Mouse (Mus musculus): ENCODE data around the gene Spag9. TPM values are rescaled to one million over a fixed set of nuclear protein-coding genes. Genes with fewer than 3 reads are reported as not detected.
"Not testable (repeated sequence)": the region's sequence is repeated elsewhere in the genome, so short reads cannot be mapped to it uniquely, and the experiment has no call there.

Spag9 gene
- total RNA-seq, 2 experiments from 2014 or later: 213 to 215 TPM

DNA sequence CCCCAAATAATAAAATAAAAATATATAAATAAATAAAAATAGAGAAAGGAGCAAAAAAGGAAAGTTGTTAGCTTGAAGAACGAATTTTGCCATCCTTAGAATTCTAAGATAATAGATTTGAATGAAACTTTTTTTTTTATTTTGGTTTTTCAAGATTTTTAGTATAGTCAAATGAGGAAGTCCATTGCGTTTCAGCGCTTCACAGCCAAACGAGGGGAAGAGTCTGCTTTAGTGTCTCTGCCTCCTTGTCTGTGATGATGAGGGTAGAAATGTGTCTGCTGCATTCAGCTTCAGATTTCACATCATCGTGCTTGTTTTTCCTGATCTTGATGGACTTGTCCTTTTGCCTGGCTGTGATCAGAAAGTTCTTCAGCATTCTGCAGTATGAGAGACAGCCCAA, 10.6 kb upstream of the Spag9 start:
- no peak for DNase-seq (ENCODE audit: extremely low spot score in 1 of 2, low spot score in 1 of 2)

DNA sequence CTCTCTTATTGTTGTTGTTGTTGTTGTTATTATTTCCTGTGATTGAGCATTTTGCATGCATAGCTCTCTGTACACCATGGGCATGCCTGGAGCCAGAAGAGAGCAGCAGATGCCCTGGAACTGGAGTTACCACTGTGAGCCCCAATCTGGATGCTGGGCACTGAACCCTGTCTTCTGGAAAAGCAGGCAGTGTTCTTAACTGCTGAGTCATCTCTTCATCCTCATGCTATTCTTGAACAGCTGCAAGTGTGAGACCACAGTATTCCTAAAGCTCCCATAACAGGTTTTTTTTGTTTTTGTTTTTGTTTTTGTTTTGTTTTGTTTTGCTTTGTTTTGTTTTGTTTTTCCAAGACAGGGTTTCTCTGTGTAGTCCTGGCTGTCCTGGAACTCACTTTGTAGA, 9.6 kb upstream of the Spag9 start:
- DNase-seq (ENCODE audit: extremely low spot score in 1 of 2, low spot score in 1 of 2): no peak

DNA sequence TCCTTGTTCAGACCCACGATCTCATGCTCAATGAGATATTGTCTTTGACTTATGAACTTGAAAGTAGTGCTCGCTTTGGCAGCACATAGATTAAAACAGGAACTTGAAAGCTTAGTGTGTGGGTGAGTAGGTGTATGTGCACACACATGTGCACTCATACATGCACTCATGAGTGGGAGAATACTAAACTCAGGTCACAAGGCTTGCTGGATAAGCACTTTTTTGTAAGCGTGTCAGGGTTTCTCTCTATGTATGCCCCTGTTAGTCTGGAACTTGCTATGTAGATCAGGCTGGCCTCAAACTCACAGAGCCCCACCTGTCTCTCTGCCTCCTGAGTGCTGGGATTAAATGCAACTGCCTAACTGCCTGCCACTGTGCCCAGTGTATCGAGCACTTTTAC, 8.9 kb upstream of the Spag9 start:
- DNase-seq (ENCODE audit: extremely low spot score in 1 of 2, low spot score in 1 of 2): no peak

DNA sequence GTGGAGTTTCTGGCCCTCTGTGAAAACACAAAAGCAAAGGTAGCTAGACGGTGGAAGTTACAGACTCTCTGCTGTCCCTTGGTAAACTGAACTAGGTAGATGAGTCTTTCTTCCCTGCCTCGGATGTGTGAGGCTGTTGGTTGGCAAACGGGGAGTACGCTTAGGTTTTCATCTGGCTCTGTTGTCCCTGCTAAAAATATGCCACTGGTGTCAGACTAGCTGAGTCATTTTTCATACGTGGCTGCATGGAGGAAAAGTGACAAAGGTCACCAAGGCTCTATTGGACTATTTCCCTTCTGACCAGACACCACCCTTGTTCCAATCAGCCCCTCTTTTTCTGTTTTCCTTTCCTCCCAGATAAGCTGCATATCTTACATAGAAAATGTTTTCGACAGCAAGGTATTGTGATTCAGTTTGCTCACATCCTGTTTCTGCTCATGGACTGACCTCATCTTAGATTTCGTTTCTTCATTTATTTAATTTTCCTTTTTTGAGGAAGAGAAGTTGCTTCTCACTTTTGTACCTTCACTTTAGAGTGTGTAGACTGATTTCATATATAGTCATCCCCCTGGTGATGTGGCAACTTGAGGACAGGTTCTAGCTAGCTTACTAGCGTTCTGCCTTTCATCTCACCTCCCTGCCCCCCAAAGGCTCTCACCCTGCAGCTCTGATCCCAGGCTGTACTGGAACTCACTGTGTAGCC, 8.1 kb upstream of the Spag9 start:
- no peak for DNase-seq (ENCODE audit: extremely low spot score in 1 of 2, low spot score in 1 of 2)

DNA sequence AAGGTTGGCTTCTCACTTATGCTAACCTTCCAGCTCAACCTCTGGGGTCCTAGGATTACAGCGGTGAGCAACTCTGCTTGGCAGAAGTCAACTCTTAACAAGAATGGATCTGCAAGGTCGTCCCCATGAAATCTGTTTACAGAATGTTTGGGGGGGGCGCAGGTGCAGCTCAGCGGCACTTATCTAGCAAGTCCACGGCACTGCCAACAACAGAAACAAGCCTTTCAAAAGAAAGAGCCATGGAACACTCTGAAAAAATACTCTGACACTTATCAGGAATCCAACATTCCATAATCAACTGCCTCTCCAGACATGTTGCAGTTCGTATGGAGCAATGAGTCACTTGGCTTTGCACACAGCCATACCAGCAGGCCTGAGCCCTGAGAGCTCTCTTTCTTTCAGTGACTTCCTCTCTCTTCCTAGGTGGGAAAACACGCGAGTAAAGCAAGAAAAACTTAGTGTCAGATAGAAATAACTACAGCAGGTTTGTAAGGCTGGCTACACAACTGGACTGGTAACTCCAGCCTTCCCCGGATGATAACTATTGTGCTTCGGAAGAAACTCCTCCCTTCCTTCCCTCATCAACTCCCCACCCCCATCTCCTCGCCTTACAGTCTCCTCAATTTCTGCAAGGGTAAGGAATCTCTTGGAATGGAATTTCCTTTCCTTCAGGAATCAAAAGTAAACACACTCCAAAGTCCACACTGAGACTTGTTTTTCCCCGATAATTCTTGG, 7.4 kb upstream of the Spag9 start:
- no peak for DNase-seq (ENCODE audit: extremely low spot score in 1 of 2, low spot score in 1 of 2)

DNA sequence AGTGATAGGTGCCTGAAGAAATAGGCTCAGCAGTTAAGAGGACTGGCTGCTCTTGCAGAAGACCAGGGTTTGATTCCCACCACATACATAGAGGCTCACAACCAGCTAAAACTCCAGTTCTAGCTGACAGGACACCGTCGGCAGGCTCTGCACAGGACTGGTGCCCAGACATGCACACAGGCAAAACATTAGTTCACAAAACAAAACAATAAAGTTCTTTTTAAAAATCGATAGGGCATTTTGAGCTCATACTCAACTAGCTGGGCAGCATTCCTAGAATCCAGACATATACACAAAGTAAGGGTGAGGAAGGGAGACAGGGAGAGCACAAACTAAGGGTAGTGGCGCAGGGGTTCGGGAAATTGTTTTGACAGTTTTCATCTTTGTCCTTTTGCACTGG, 1.4 kb upstream of the Spag9 start:
- DNase-seq (ENCODE audit: extremely low spot score in 1 of 2, low spot score in 1 of 2): no peak

DNA sequence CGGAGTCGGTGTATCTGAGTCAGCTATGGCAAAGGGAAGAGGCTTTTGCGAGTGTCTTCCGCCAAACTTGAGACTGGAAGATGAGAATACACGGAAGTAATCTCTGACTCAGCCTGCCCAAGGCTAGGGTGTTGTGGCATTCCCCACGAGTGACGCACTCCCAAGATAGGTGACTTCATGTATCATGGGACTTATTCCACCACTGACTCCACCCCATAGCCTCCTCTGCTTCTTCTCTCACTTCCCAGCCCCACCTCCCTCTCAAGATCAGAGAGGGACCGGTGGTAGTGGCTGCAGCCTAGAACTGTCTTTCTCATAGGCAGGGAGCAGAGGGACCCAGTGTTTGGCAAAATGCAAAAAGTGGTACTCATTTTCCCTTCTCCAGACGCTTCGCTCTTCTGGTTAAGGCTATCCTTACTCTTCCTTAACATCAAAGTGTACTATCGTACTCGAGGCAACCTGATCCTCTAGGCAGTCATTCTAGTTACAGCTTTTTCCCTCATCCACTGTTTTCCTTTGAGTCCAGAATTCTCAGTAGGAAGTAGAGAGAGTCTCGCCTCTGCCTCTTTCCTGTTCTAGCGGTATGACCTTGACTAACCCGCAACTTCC, 676 bp upstream of the Spag9 start:
- DNase-seq (ENCODE audit: extremely low spot score in 1 of 2, low spot score in 1 of 2): peak; percentile 27 to 48

DNA sequence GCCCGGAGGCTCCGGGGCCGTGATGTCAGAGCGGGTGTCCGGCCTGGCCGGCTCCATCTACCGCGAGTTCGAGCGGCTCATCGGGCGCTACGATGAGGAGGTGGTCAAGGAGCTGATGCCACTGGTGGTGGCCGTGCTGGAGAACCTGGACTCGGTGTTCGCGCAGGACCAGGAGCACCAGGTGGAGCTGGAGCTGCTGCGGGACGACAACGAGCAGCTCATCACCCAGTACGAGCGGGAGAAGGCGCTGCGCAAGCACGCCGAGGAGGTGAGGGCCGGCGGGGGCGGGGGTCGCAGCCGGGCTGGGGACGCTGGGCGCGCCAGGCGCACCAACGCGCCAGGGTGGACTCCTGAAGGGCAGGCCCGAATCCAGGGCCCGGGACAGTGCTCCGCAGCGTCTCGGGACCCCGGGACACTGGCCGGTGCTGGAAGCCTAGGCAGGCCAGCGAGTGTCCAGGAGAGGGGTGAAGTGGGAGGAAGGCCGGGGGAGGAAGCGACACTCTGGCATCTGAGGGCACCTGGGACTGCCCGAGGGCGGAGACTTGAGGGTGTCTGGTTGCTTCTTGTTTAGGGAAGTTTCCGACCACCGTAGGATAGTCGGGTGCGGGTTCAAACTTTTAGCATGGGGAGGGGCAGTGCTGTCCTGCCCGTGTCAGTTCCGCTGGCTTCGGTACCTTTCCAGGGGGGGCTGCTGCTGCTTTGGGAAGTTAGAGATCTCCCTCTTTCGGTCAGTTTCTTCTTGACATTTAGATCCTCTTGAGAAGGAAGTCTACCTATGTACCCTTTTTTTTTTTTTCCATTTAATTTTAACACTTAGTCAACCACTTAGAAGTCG, 632 bp downstream of the Spag9 start:
- peak; percentile 7 to 44 for DNase-seq (ENCODE audit: extremely low spot score in 1 of 2, low spot score in 1 of 2)

DNA sequence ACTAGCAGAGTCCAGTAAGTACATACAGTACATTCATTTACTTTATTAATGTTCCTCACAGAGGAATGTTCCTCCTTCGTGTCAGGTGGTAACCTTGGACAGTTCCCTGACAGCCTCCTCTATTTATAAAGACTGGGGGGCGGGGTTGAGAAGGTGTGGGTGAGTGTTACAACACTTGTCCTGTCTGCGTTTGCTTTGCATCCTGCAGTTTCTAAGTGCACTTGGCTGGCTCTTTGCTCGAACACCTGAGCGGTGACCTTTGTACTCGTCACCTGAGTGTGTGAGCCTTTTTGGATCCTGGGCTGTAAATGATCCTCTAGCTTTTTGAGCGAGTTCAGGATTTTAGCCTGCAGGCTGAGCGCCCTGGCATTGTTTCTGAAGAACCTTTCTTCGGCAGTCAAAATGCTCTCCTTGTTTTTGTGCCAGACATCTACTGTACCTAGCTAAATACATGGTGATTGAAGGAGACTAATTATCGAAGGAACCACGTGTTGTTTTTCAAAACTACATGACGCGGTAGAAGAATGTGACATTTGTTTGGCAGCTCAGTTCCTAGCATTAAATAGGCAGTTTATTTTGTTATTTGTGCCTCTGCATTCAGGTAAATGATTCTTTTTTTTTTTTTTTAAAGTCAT, 1.4 kb downstream of the Spag9 start:
- no peak for DNase-seq (ENCODE audit: extremely low spot score in 1 of 2, low spot score in 1 of 2)

DNA sequence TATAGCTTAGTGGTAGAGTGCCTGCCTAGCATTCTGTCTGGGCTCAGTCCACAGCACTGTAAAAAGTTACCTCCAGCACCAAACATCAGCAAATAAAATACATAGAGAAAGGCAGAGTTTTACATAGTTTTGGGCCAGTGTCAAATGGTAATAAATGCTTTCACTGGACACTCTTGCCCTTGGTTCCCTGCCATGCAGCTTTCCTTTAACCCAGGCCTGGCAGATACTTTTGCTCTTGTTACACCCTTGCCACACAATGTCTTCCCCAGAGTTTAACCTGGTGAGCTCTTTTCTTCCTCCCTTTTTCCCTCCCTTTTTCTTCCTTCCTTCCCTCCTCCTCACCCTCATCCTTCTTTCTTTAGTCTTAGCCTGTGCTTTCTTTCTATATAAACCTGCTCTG, 3.4 kb downstream of the Spag9 start:
- no peak for DNase-seq (ENCODE audit: extremely low spot score in 1 of 2, low spot score in 1 of 2)

DNA sequence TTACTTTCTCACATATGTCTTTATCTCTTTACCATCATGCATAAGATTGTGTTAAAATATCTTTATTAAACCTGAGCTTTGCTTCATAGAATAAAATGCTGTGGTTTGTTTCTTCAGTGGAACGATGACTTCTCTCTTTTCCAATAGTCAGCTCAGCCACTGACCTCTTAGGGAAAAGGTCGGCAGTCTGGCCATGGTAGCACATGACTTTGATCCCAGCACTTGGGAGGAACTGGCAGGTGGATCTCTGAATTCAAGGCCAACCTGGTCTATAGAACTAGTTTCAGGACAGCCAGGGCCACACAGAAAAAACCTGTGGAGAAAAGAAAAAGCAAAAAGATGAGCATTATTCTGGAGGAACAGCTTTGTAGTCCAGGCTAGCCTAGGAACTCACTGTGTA, 7.5 kb downstream of the Spag9 start:
- DNase-seq (ENCODE audit: extremely low spot score in 1 of 2, low spot score in 1 of 2): no peak

DNA sequence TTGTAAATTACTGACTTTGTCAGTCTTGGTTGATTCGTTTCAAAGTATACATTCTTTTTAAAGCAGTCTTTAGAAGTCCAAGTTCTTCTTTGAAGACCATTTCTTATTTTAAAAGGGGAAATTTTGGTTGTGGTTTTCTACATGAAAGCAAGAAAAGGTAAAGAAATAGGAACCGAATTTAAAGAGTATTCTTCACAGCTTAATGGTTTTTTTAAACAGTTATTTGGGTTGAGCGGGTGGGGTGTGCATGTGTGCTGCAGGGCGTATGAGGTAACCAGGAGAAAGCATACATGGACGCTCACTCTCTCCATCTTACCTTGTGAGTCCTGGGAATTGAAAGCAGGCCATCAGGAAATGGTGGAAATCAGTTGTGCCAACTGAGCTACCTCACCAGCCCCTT, 23.2 kb downstream of the Spag9 start:
- DNase-seq (ENCODE audit: extremely low spot score in 1 of 2, low spot score in 1 of 2): no peak

DNA sequence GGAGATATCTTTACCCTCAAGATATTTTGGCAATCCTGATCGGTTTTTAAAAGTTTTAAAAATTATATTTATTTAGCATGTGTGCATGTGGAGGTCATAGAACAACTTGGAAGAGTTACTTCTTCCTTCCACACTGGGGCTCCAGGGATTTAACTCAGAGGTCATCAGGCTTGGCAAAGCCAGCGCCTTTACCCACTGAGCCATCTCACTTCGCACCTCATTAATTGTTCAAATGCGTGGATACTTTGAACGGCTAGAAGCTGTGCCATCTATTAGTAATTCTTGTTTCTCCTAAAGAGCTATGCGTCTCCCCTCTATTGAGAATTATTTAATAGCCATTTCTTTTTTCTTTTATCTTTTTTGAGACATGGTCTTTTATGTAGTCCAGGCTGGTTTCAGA, 24.5 kb downstream of the Spag9 start:
- no peak for DNase-seq (ENCODE audit: extremely low spot score in 1 of 2, low spot score in 1 of 2)

DNA sequence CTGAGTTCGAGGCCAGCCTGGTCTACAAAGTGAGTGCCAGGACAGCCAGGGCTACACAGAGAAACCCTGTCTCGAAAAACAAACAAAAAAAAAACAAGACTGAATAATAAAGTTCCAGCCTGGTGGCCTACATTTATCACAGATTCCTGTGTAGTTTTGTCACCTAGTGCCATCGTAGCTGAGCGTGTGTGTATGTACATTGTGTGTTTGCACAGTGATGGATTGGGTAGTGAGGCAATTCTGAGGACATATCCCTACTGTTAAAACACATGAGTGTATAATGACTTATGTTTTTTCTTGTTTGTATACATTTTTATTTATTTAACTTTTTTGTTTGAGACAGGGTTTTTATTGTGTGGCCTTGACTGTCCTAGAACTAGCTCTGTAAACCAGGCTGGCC, 30.4 kb downstream of the Spag9 start:
- no peak for DNase-seq (ENCODE audit: extremely low spot score in 1 of 2, low spot score in 1 of 2)

DNA sequence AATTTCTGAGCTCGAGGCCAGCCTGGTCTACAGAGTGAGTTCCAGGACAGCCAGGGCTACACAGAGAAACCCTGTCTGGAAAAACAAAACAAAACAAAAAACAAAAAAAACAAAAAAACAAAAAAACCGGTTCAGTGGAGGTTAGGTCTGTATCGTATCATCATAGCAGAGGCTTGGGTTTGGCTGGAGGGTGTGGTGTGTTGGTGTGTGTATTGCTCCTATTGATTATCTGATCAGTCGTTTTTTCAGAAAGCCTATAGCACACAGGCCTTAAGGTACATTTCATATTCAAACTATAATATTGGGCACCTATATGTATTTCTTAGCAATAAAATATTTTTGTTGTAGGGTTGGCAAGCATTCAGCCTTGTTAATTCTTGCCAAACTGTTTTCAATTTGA, 36.2 kb downstream of the Spag9 start:
- DNase-seq (ENCODE audit: extremely low spot score in 1 of 2, low spot score in 1 of 2): no peak

DNA sequence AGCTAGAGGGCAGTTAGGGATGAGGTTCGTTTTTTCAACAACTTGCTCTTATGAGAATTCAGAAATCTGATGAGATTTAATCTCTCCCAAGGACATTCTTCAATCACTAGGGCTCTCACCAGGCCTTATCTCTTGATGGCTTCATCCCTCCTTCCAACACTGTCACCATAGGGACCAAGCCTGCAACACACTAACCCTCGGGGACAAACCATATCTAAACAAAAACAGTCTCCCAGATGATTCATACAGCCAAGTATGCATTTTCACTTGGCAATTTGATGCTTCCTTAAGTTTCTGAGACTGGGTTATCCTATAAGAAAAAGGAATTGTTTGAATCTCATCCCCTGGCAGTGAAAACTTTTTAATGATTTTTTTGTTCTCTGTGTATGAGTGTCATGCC, 37.1 kb downstream of the Spag9 start:
- DNase-seq (ENCODE audit: extremely low spot score in 1 of 2, low spot score in 1 of 2): no peak

DNA sequence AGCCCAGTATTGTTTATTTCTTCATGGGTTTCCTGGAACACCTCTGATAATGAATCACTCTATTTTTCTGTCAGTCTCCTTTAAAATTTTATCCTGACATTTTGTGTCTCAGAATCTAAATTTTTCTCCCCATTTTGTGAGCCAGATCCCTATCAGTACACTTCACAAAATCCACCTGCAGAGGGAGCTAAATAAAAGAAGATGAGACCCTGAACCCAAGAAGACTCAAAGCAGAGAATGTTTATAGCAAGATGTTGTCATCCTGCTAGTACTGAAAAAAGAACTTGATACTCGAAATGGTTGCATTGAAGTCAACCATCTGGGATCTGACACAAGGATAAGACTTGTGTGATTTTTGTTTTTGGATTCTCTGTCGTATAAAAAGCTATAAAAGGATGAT, 40.1 kb downstream of the Spag9 start:
- DNase-seq (ENCODE audit: extremely low spot score in 1 of 2, low spot score in 1 of 2): no peak

DNA sequence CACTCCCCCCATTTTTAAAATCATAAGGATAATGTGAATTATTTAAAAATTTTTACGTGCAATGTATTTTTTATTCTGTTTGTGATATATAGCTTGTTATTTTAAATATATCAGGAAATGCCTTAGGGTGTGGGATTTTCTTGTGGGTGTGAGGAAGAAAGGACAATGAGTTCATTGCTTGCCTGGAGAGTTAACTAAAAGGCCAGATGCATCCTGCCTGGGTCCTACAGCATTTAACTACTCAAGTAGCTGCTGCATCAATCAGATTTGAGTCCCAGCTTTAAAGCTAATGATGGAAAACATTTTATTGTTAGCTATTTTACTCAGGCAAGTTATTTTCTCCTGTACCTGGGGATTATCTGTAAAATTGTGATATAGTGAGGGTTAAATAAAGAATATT, 45.6 kb downstream of the Spag9 start:
- DNase-seq (ENCODE audit: extremely low spot score in 1 of 2, low spot score in 1 of 2): no peak

DNA sequence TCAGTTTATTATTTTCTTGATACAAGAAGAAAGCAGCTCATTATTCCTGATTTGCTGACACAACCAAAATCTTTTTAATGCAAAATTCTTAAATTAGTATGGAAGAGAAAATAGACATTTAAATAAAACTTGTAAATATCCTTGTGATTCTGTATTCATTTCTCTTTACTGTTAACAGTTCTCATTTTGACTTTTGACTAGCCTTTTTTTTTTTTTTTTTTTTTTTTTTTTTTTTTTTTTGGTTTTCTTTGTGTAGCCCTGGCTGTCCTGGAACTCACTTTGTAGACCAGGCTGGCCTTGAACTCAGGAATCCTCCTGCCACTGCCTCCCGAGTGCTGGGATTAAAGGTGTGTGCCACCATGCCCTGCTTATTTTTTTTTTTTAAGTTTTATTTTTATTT, 46.4 kb downstream of the Spag9 start:
- not testable (repeated sequence) for DNase-seq (ENCODE audit: extremely low spot score in 1 of 2, low spot score in 1 of 2)

All from layer of hippocampus, postnatal 25 days (tissue).